Mouse (Mus musculus): ENCODE measurements around the gene Flrt2.
"Not testable (repeated sequence)": the region's sequence is repeated elsewhere in the genome, so short reads cannot be mapped to it uniquely, and the experiment has no call there.

The Flrt2 gene

DNA sequence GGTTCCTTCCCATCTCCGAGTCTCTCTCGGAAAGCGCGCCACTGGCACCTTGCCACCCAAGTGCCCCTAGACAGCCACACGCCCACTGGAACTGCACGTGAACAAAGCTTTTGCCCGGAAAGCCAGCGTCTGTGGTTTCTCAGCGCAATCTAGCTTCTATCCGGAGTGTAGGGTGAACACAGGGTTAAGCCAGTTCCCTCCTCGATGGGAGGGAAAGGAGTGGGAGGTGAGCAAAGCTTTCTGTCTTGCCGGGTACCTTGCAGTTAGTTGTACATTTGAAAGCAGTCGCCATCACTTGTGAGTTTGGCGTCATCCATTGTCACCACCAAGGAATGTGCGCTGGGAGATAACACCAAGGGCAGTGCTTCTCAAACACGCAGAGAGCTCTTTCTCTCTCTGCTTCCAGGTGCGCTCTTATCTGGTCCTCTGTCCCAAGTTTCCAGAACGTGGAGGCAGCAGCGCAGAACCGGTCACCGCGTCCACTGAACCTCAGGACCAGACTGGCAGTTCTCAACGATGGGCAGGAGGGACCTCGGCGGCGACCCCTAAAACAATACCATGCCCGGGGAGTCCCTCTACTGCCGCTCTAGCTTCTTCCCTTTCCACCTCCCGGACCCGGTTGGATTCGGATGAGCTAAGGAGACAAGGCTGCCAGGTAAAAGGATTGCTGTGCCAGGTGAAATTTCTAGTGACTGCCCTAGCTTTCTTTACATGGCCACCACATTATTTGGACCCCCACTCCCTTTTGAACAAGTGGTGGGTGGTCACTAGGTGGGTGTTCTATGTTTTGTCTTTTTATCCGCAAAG, at the start of gene Flrt2:
Gene Flrt2, plus strand, starts transcription at position 266 of the 807 bp plus-strand sequence.
- no peak for DNase-seq (ENCODE audit: low spot score in 2 of 2)

DNA sequence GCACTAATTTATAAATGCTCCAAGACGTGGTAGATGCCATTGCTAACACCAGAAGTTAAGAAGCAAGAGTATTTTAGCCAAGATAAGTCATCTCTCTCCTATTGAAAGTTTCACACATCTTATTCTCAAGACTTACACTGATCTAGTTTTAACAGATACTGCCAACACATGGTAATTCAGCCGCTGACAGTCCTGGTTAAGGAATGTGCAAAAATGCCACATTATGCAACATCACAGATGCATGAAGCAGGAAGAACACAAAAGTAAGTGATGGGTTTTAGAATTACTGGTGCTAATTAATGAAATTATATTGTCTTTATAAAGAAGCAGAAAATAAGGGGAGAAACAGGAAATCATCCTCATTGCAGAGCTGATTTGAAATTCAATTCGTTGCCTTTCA, 49.8 kb upstream of the Flrt2 start:
- DNase-seq (ENCODE audit: low spot score in 2 of 2): no peak

DNA sequence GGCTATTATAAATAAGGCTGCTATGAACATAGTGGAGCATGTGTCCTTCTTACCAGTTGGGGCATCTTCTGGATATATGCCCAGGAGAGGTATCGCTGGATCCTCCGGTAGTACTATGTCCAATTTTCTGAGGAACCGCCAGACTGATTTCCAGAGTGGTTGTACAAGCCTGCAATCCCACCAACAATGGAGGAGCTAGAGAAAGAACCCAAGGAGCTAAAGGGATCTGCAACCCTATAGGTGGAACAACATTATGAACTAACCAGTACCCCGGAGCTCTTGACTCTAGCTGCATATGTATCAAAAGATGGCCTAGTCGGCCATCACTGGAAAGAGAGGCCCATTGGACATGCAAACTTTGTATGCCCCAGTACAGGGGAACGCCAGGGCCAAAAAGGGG, 44.8 kb upstream of the Flrt2 start:
- not testable (repeated sequence) for DNase-seq (ENCODE audit: low spot score in 2 of 2)

DNA sequence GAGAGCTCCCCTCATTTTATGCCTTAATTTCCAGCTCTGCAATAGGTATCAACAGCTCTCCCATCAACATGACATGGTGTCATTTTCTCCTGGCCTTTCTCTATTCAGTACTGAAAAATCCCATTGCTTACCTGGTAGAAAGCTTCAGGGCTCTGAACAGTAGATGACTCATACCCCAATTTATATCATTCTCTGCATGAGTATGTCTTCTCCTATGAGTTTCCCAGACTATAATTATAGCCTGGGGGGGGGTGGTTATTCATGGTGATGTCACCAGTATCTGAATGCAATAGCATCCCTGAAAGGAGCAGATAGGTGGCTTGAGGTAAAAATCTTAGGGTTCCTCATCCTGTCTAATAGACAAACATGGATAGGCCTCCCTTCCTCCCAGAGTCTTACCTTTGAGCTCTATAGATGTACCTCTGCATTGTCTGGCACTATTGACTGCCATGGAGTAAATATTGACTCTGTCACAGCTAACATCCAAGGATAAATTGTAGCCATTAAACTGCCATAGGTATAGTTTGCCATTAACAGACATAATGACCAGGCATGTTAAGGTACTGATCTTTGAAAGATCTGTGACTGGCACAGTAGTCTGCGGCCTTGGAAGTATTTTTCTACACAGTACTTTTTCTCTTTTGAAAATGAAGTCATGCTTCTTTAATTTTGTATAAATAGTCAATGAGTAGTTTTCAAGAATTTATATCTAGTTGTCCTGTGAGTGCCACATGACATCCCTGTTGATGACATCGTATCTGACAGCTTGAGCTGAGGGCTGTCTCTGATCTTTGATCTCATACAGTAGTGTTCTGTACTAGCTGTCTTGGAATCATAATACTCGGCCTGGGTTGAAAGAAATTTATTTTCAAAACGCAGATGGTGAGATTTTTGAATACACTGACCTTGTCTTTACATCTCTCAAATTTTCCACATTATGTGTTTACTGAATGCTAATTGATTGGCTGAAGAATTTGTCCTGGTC, 39.6 kb upstream of the Flrt2 start:
- no peak for DNase-seq (ENCODE audit: low spot score in 2 of 2)

DNA sequence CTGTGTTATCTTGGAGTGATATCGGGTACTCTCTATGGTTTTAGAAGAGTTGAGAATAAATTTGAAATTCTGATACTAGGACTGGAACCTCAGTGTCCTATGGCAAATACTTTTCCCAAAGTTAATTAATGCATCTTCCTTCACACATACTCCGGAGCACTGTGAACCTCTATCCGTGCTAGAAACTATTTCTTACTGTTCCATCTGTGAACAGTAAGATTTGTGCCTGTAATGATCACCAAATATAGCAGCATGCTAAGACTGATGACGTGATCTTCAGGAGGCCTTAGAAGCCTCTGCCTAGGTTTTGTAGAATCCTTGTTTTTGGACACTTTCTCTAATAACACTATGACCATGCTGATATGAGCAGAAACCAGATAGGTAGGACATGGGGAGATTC, 35.4 kb upstream of the Flrt2 start:
- no peak for DNase-seq (ENCODE audit: low spot score in 2 of 2)

DNA sequence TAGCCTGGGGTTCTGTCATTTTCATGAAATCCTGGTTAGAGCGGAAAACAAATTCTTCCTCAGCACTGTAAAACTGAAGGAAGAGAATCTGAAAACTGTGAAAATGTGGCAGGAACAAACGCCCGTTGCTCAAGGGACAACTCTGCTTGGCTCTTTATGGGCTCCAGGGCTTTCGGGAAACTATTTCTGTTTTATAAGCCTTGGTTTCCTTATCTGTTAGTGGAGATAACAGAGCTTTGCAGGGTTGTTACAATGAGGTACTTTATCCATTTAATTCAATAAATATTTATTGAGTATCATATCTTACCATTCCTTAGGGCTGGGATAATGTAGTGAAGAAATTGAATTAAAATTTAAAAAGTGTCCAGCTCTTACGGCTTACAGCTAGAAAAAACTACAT, 24.7 kb upstream of the Flrt2 start:
- DNase-seq (ENCODE audit: low spot score in 2 of 2): no peak

DNA sequence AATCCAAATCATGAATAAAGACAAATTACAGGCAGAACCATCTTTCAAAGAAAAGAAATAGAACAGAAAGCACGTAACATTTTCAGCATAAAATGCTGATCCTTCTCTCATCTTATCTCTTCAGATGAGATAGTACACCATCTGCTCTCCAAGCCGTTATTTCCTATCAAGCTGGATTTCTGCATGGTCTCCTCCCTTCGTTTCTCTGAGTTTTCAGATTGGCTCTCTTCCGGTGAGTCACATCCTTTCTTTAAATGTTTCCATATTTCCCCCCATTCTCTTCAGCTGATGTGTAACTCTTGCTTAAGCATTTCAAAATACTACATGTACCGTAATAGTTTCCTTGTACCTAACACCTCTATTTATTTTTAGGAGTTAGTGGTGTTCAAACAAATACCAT, 16.3 kb upstream of the Flrt2 start:
- no peak for DNase-seq (ENCODE audit: low spot score in 2 of 2)

DNA sequence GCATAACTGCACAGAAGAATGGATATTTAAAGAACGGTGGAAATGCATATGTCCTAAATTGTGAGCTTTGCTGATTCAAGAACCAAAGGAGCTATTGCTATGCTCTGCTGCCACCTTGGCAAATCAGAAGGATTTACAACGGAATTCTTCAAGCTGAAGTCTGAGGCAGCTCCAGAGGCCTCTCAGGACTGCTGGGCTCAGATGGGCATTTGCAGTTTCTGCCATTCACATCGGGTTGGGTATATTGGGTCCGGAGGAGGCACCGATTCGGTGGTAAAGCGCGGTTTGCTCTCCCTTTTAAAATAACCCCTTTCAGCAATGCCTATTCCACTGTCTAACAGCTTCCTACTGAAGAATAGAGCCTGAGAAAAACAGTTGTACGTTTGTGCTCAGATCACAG, 1.2 kb upstream of the Flrt2 start:
- no peak for DNase-seq (ENCODE audit: low spot score in 2 of 2)

DNA sequence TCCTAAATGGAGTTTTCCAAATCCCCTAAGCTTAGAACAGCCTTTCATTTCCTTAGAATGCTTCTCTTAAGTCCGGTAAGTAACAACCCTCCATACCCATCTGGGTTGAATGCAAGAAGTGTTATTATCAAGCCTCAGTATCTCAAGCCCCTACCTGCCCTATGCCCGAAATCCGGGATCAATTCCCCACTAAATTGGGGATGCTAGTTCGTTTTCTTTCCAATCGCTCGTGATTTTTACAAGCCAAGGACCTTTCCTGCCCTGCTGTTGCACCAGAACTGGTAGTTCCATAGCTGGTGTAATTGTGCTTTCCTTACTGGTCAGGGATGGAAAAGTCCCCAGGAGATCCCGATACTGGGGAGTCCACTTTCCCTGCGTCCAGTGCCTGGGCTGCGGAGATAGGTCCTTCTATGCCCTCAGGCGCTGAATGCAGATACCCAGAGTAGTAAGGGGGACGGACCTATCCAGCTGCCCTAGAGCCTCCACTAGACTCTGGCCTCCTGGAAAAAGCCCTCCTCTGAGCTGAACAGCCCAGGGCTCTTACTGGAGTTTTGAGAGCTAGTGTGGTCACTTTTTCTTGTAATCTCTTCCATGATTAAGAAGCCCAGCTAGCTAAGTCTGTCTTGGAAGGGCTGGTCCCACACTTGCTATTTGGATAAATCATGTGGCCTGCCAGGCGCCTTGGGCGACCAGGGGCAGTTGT, 1.1 kb downstream of the Flrt2 start:
- DNase-seq (ENCODE audit: low spot score in 2 of 2): no peak

DNA sequence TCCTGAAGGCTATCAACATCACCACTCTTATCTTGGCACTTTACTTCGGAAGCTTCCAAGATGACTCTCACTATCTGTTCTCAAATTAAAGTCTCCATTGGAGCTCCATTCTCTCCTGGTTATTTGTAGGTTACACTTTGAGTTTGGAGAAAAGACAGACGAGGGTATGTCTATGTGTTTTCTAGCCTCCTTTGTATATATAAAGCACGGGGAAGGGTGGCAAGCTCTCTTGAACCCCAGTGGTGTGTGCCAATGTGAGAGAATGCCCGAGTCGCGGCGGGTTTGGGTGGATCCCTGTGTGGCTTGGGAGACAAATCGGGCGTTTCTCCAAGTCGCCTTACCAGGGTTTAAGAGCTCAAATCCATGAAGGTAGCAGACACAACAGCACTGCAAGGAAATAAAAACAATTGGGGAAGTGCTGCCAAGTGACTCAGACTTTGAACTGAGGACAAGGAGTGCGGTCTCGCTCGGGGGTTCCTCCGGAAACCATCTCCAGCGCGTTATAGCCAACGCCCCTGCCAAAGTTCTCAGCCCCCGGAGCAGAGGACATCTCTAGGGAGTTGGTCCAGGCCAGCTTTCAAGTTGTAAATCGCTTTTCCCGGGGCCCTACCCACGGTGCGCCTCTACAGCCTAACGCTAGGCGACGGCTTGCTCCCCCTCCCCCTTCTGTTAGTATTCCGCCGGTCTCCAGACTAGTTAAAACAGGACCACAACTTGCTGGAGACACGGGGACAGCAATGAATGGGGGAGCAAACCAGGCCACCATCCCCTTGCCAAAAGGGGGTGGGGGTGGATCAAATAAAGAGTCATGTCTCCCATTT, 1.8 kb downstream of the Flrt2 start:
- DNase-seq (ENCODE audit: low spot score in 2 of 2): peak; percentile 54 to 66

DNA sequence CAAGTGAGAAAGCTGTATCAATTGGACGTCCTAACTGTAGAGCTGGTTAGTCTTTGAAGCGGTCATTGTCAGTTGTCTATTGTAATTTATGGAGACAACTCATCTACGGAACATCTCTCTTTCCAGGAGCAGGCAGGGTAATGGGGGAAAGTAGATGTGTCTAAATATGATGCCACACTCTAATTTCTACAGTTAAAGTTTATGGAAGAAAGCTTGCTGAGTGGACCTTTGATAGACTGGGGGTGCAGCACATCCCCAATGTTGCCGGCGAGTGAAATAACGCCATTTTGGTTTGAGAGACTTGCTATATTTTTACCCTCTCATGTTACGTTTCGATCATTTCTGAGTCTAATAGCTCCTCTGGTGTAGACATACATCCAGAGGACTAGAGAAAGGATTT, 2.5 kb downstream of the Flrt2 start:
- no peak for DNase-seq (ENCODE audit: low spot score in 2 of 2)

DNA sequence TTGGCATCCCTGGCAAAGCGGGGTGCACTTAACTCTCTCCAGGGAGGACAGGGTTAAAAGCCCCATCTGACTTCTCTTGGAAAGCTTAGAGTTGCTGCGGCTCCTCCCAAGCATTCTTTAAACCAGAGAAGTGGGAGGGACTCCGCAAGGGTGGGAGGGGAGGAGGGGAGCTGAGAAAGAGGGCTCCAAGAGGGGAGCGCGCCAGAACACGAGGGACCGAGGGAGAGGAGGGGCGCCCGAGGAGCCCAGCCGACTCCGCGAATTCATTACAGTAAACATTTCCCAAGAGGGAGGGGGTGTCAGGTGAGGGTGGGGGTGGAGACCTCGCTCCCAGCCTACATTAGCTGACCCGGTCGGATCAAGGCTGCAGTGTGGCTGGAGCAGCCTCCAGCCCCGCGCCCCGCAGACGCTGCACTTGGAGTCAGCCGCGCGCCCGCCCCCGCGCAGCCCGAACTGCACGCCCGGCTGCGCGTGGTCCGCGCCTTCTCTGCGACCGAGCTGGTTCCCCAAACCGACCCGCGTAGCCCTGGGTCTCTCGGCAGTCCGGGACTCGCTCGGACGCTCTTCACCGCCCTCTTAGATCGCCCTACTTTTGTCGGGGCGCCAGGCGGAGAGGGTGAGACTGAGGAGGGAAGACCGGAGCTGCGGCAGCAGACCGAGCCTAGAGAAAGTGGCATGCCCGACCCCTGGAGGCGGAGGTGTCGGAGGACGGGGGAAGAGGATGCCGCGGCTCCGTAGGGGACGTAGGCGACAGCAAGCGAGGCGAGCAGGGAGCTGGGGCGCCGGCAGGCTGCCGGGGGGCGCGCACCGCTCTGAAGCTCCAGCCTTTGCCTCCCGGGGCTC, 3.2 kb downstream of the Flrt2 start:
- DNase-seq (ENCODE audit: low spot score in 2 of 2): peak; percentile 71 to 79

DNA sequence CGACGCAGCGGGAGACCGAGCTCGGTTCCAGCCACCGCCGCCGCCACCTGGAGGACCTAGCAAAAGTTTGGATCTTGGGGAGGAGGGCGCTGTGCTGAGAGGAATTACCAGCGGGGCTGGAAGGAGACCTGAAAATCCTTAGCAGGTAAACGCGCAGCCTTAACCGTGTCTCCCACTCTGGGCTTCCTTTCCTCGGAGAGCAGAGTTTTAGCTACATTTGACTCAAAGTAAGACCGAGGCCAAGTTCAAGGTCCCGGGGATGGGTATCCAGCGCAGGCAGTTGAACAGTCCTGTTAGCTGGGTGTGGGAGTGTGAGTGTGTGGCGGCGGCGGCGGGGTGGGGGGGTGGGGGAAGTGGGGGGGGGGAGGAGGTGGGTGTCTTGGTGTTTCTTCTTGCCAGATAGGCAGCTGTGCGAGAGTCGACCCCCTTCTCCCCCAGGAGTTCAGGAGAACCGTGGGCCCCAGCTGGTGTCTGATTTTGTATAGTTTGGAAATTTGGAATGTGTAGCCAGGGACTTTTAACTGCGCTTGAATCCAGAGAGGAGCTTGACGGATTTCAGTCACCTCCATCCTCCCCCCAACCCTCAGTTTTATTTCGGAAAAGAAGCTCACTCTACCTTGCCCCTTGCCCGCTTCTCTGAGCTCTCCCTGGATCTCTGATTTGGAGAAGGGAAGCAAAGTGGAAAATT, 4.0 kb downstream of the Flrt2 start:
- no peak for DNase-seq (ENCODE audit: low spot score in 2 of 2)

DNA sequence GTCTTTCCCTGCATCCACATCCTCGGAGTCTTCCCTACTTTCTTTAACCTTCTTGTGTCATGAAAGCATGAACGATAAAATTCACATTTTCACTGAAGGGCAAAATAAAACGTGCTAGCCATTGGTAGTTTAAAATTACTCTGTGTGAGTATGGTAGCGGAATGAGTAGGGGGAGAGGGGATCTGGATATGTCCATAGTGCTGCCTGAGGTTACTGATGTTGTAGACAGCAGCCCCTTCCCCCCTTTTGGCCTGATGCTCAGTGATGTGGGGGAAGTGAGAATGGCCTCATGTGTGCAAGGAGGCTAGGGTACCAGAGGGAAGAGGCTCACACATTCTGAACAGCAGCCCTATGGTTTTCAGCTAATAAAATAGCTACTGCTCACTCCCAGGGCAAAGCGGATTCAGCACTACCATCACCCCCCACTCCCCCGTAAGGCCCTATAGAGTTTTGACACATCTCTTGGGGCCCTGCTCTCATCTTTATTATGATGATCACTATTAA, 4.5 kb downstream of the Flrt2 start:
- DNase-seq (ENCODE audit: low spot score in 2 of 2): no peak

DNA sequence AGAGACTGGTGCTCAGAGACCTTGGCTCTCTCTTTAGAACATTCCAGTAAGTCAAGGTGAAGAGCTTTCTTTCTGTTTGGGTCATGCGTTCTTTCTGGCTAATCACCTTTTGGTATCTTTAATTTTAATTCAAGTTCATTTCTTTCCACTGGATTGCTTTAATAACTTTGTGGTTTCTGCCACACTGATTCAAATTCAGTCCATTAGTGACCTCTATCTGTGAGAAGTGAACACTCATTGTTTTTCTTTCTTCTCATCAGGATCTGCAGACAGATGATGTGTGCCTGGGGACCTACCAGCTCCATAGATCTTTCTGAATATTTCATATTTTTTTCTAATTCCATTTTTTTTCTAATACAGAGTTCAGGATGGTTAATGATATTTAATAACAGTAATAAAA, 6.5 kb downstream of the Flrt2 start:
- no peak for DNase-seq (ENCODE audit: low spot score in 2 of 2)

DNA sequence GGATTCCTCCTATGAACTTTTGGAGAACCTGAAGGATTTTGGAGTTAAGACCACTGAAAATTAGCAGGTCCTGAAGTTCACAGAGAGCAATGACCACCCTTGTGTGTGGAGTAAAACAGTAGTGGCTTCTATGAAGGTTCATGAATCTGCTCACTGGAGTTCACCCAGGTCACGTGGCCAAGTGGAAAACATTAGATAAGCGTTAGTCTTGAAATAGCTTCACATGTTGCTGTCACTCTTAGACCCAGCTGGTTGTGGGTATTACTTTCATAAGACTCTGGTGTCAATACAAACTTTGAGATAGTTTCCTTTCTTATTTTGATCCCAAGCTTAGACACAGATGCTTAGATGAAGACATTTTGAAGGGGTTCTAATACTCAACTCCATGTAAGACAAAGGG, 8.7 kb downstream of the Flrt2 start:
- DNase-seq (ENCODE audit: low spot score in 2 of 2): no peak

DNA sequence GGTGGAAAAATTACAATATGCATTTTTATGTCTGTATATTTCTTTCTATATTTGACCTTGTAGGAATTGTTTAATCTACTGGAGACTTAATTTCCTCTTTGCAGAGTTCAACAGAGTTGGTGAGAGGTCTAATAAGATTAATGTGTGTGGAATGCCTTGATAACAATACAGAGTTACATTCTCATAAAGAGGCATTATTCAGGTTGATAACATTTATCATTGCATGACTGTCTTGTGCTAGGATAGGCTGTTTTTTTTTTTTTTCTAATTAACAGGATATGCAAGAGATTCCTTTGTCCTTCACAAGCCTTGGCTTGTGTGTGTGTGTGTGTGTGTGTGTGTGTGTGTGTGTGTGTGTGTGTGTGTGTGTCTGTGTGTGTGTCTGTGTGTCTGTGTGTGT, 9.6 kb downstream of the Flrt2 start:
- DNase-seq (ENCODE audit: low spot score in 2 of 2): no peak

DNA sequence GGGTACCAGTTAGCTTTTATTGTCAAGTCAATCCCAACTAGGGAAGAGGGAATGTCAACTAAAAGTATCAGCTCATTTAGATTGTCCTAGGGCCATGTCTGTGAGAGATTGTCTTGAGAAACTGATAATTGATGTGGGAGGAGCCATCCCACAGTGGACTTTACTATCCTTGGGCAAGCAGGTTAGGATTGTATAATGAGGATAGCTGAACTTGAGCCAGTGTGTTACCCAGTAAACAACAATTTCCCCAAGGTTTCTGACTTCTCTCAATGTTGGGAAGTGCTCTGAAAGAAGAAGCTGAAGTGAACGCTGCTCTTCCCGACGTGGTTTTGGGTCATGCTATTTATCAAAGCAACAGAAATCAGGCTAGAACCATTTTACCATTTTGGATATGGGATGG, 13.0 kb downstream of the Flrt2 start:
- DNase-seq (ENCODE audit: low spot score in 2 of 2): no peak

DNA sequence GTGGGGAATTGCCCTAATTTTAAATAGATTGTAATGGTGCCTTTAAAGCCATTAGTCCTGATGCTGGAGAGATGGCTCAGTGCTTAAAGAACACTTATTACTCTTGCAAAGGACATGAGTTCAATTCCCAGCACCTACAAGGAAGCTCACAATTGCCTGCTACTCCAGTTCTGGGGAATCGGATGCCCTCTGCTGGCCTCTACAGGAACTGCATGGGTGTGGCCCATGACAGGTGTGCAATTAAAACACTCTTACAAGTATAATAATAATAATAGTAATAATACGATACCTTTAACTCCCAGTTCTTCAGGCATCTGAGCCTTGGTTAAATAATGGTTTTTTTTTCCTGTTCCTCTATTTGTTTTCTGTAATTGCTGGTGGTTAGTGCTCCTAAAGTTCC, 31.2 kb downstream of the Flrt2 start:
- DNase-seq (ENCODE audit: low spot score in 2 of 2): no peak

DNA sequence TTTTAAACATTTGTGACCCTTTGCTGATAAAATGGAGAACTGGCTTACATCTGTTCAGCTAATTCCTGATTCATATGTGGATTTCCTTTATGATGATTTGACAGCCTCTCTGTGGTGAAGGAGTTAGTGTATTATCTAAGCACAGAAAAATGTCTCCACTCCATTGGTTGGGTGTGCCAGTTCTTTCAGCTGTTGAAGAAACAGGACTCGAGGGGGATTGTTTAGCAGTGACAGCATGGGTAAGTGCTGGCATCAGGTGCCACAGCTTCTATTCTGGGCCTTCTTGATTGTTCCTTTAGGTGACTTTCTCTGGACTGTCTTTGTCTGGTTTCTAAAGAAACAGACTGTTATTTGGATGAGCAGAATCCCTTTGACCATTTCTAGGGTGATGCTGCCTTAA, 42.0 kb downstream of the Flrt2 start:
- no peak for DNase-seq (ENCODE audit: low spot score in 2 of 2)

Measured in urinary bladder, postnatal 4 days (tissue).